Mouse (Mus musculus): Measurements from ENCODE around the gene Zfp263. TPM values are rescaled to one million over a fixed set of nuclear protein-coding genes. Genes with fewer than 3 reads are reported as not detected.
A peak's percentile ranks its signal among the peaks of the same experiment; 100 is the strongest.

The Zfp263 gene
- 27.2 and 32.1 TPM in 2 replicates for polyA plus RNA-seq (2014; fragmentation: Nextera tagmentation; extraction: Ambion mirVana)

- H3K36me3 ChIP-seq (ENCODE audit: control insufficient read depth, insufficient read depth, low read length), result peaks cover 17% of the 10 kb centered on the region
- peak; percentile 100 for DNase-seq (ENCODE audit: low spot score, missing footprints)
- H3K9me3 ChIP-seq (ENCODE audit: control insufficient read depth, low read length), result peaks cover 3% of the 10 kb centered on the region; the same call in 1 of the 2 replicates
- H3K27me3 ChIP-seq (ENCODE audit: control insufficient read depth, insufficient read depth, low read length), result no peaks in the 10 kb centered on the region
- ATAC-seq (ENCODE audit: low FRiP score), result peak; percentile 98
- H3K9ac ChIP-seq (ENCODE audit: low read length), result peak within 1 kb of the TSS; percentile 86
- H3K4me1 ChIP-seq (ENCODE audit: control insufficient read depth, insufficient read depth, low read length), result peaks cover 17% of the 10 kb centered on the region
- under 1% methylated on average over 42 of the region's 42 CpGs for WGBS
- peak within 1 kb of the TSS; percentile 61 for H3K27ac ChIP-seq (ENCODE audit: low read depth, low read length)
- H3K4me3 ChIP-seq (ENCODE audit: low read depth, low read length), result peak within 1 kb of the TSS; percentile 82
- H3K4me2 ChIP-seq, result peak within 1 kb of the TSS; percentile 92
These were observed at the start of gene Zfp263 for GRCm38 (mm10) chr16:3743503-3744185. Zfp263 (plus strand) TSS chr16:3744093.

GRCm38 (mm10) chr16:3699281-3699680, 44.6 kb upstream of the Zfp263 start:
- 91% methylated on average over 8 of the region's 8 CpGs for WGBS
- H3K9me3 ChIP-seq (ENCODE audit: control insufficient read depth, low read length), result no peaks in the 10 kb centered on the region; the same call in 1 of the 2 replicates
- H3K4me2 ChIP-seq, result no peak overlapping the region
- no peak for ATAC-seq (ENCODE audit: low FRiP score)
- H3K9ac ChIP-seq (ENCODE audit: low read length), result no peak overlapping the region
- no peaks in the 10 kb centered on the region for H3K4me1 ChIP-seq (ENCODE audit: control insufficient read depth, insufficient read depth, low read length)
- DNase-seq (ENCODE audit: low spot score, missing footprints), result no peak
- no peaks in the 10 kb centered on the region for H3K27me3 ChIP-seq (ENCODE audit: control insufficient read depth, insufficient read depth, low read length)
- H3K36me3 ChIP-seq (ENCODE audit: control insufficient read depth, insufficient read depth, low read length), result no peaks in the 10 kb centered on the region
- no peak overlapping the region for H3K4me3 ChIP-seq (ENCODE audit: low read depth, low read length)
- no peak overlapping the region for H3K27ac ChIP-seq (ENCODE audit: low read depth, low read length)

GRCm38 (mm10) chr16:3700893-3701292, 43.0 kb upstream of the Zfp263 start:
- H3K27me3 ChIP-seq (ENCODE audit: control insufficient read depth, insufficient read depth, low read length), result no peaks in the 10 kb centered on the region
- no peak for DNase-seq (ENCODE audit: low spot score, missing footprints)
- H3K4me1 ChIP-seq (ENCODE audit: control insufficient read depth, insufficient read depth, low read length), result no peaks in the 10 kb centered on the region
- no peak overlapping the region for H3K4me3 ChIP-seq (ENCODE audit: low read depth, low read length)
- no peak overlapping the region for H3K4me2 ChIP-seq
- H3K9ac ChIP-seq (ENCODE audit: low read length), result no peak overlapping the region
- no peaks in the 10 kb centered on the region for H3K36me3 ChIP-seq (ENCODE audit: control insufficient read depth, insufficient read depth, low read length)
- WGBS, result 75% methylated on average over 1 of the region's 1 CpGs
- ATAC-seq (ENCODE audit: low FRiP score), result no peak
- H3K27ac ChIP-seq (ENCODE audit: low read depth, low read length), result no peak overlapping the region
- no peaks in the 10 kb centered on the region; the same call in 1 of the 2 replicates for H3K9me3 ChIP-seq (ENCODE audit: control insufficient read depth, low read length)

GRCm38 (mm10) chr16:3706680-3707079, 37.2 kb upstream of the Zfp263 start:
- DNase-seq (ENCODE audit: low spot score, missing footprints) (no peak), ATAC-seq (ENCODE audit: low FRiP score) (no peak)
- Histone ChIP-seq H3K9me3 (ENCODE audit: control insufficient read depth, low read length) (no peaks in the 10 kb centered on the region; the same call in 1 of the 2 replicates), H3K9ac (ENCODE audit: low read length) (no peak overlapping the region), H3K4me1 (ENCODE audit: control insufficient read depth, insufficient read depth, low read length) (no peaks in the 10 kb centered on the region), H3K4me3 (ENCODE audit: low read depth, low read length) (no peak overlapping the region), H3K27ac (ENCODE audit: low read depth, low read length) (no peak overlapping the region), H3K36me3 (ENCODE audit: control insufficient read depth, insufficient read depth, low read length) (no peaks in the 10 kb centered on the region), H3K4me2 (no peak overlapping the region), H3K27me3 (ENCODE audit: control insufficient read depth, insufficient read depth, low read length) (no peaks in the 10 kb centered on the region)
- 85% methylated on average over 6 of the region's 6 CpGs for WGBS

- H3K4me2 ChIP-seq, result no peak overlapping the region
- ATAC-seq (ENCODE audit: low FRiP score), result no peak
- DNase-seq (ENCODE audit: low spot score, missing footprints), result no peak
- no peaks in the 10 kb centered on the region for H3K9me3 ChIP-seq (ENCODE audit: control insufficient read depth, low read length)
- WGBS, result 91% methylated on average over 2 of the region's 2 CpGs
- H3K4me3 ChIP-seq (ENCODE audit: low read depth, low read length), result no peak overlapping the region
- H3K27me3 ChIP-seq (ENCODE audit: control insufficient read depth, insufficient read depth, low read length), result no peaks in the 10 kb centered on the region
- no peak overlapping the region for H3K27ac ChIP-seq (ENCODE audit: low read depth, low read length)
- H3K36me3 ChIP-seq (ENCODE audit: control insufficient read depth, insufficient read depth, low read length), result no peaks in the 10 kb centered on the region
- H3K4me1 ChIP-seq (ENCODE audit: control insufficient read depth, insufficient read depth, low read length), result no peaks in the 10 kb centered on the region
- H3K9ac ChIP-seq (ENCODE audit: low read length), result no peak overlapping the region
These were observed 29.2 kb upstream of the Zfp263 start for GRCm38 (mm10) chr16:3714731-3715130.

GRCm38 (mm10) chr16:3717980-3718379, 25.9 kb upstream of the Zfp263 start, which contains the start of gene Mefv:
Mefv (minus strand) TSS chr16:3718097.
- Histone ChIP-seq H3K4me2 (no peak within 1 kb of the TSS), H3K9ac (ENCODE audit: low read length) (no peak within 1 kb of the TSS), H3K27me3 (ENCODE audit: control insufficient read depth, insufficient read depth, low read length) (no peaks in the 10 kb centered on the region), H3K9me3 (ENCODE audit: control insufficient read depth, low read length) (no peaks in the 10 kb centered on the region), H3K27ac (ENCODE audit: low read depth, low read length) (no peak within 1 kb of the TSS), H3K4me1 (ENCODE audit: control insufficient read depth, insufficient read depth, low read length) (no peaks in the 10 kb centered on the region), H3K4me3 (ENCODE audit: low read depth, low read length) (no peak within 1 kb of the TSS), H3K36me3 (ENCODE audit: control insufficient read depth, insufficient read depth, low read length) (no peaks in the 10 kb centered on the region)
- 88% methylated on average over 6 of the region's 6 CpGs for WGBS
- no peak for ATAC-seq (ENCODE audit: low FRiP score)
- DNase-seq (ENCODE audit: low spot score, missing footprints), result no peak

GRCm38 (mm10) chr16:3723231-3723630, 20.7 kb upstream of the Zfp263 start:
- no peak overlapping the region for H3K4me2 ChIP-seq
- H3K36me3 ChIP-seq (ENCODE audit: control insufficient read depth, insufficient read depth, low read length), result no peaks in the 10 kb centered on the region
- H3K4me1 ChIP-seq (ENCODE audit: control insufficient read depth, insufficient read depth, low read length), result no peaks in the 10 kb centered on the region
- H3K27me3 ChIP-seq (ENCODE audit: control insufficient read depth, insufficient read depth, low read length), result no peaks in the 10 kb centered on the region
- H3K4me3 ChIP-seq (ENCODE audit: low read depth, low read length), result no peak overlapping the region
- H3K27ac ChIP-seq (ENCODE audit: low read depth, low read length), result no peak overlapping the region
- DNase-seq (ENCODE audit: low spot score, missing footprints) (no peak), ATAC-seq (ENCODE audit: low FRiP score) (no peak)
- no peaks in the 10 kb centered on the region for H3K9me3 ChIP-seq (ENCODE audit: control insufficient read depth, low read length)
- H3K9ac ChIP-seq (ENCODE audit: low read length), result no peak overlapping the region
- 75% methylated on average over 3 of the region's 3 CpGs for WGBS

- H3K9me3 ChIP-seq (ENCODE audit: control insufficient read depth, low read length), result no peaks in the 10 kb centered on the region
- H3K4me2 ChIP-seq, result no peak overlapping the region
- no peaks in the 10 kb centered on the region for H3K36me3 ChIP-seq (ENCODE audit: control insufficient read depth, insufficient read depth, low read length)
- no peak for ATAC-seq (ENCODE audit: low FRiP score)
- no peak for DNase-seq (ENCODE audit: low spot score, missing footprints)
- H3K27me3 ChIP-seq (ENCODE audit: control insufficient read depth, insufficient read depth, low read length), result no peaks in the 10 kb centered on the region
- H3K4me1 ChIP-seq (ENCODE audit: control insufficient read depth, insufficient read depth, low read length), result no peaks in the 10 kb centered on the region
- no peak overlapping the region for H3K9ac ChIP-seq (ENCODE audit: low read length)
- no peak overlapping the region for H3K4me3 ChIP-seq (ENCODE audit: low read depth, low read length)
- no peak overlapping the region for H3K27ac ChIP-seq (ENCODE audit: low read depth, low read length)
- WGBS, result 86% methylated on average over 6 of the region's 6 CpGs
These were observed 15.7 kb upstream of the Zfp263 start for GRCm38 (mm10) chr16:3727980-3728720.

GRCm38 (mm10) chr16:3732612-3733011, 11.3 kb upstream of the Zfp263 start:
- no peak for DNase-seq (ENCODE audit: low spot score, missing footprints)
- ATAC-seq (ENCODE audit: low FRiP score), result no peak
- 87% methylated on average over 4 of the region's 4 CpGs for WGBS
- no peaks in the 10 kb centered on the region for H3K4me1 ChIP-seq (ENCODE audit: control insufficient read depth, insufficient read depth, low read length)
- H3K9ac ChIP-seq (ENCODE audit: low read length), result no peak overlapping the region
- H3K27ac ChIP-seq (ENCODE audit: low read depth, low read length), result no peak overlapping the region
- H3K36me3 ChIP-seq (ENCODE audit: control insufficient read depth, insufficient read depth, low read length), result no peaks in the 10 kb centered on the region
- H3K4me2 ChIP-seq, result no peak overlapping the region
- no peaks in the 10 kb centered on the region for H3K9me3 ChIP-seq (ENCODE audit: control insufficient read depth, low read length)
- H3K4me3 ChIP-seq (ENCODE audit: low read depth, low read length), result no peak overlapping the region
- H3K27me3 ChIP-seq (ENCODE audit: control insufficient read depth, insufficient read depth, low read length), result no peaks in the 10 kb centered on the region
